Mouse (Mus musculus): ENCODE measurements around the gene Prr13. TPM values are rescaled to one million over a fixed set of nuclear protein-coding genes. Genes with fewer than 3 reads are reported as not detected.

The Prr13 gene
- polyA plus RNA-seq, 1 experiment from 2014 or later, result 95.9 TPM

- no peak overlapping the region for H3K27ac ChIP-seq (replicated peaks; ENCODE audit: low read depth, low read length)
- H3K4me3 ChIP-seq (ENCODE audit: low read depth, low read length), result no peak overlapping the region
- no peaks in the 10 kb centered on the region for H3K27me3 ChIP-seq (replicated peaks; ENCODE audit: control insufficient read depth, insufficient read depth, low read length)
- 36% methylated on average over 6 of the region's 6 CpGs for whole genome bisulfite sequencing
- no peak overlapping the region for H3K9ac ChIP-seq (ENCODE audit: low read depth, low read length)
- DNase-seq (ENCODE audit: low spot score) (peak; percentile 12), ATAC-seq (ENCODE audit: low read depth) (no peak)
- no peaks in the 10 kb centered on the region for H3K9me3 ChIP-seq (ENCODE audit: control insufficient read depth, low read length)
- no peaks in the 10 kb centered on the region for H3K4me1 ChIP-seq (ENCODE audit: control insufficient read depth, insufficient read depth, low read length)
- no peaks in the 10 kb centered on the region for H3K36me3 ChIP-seq (ENCODE audit: control insufficient read depth, insufficient read depth, low read length)
- H3K4me2 ChIP-seq (ENCODE audit: low read depth, low read length), result no peak overlapping the region
These were observed 2.8 kb upstream of the Prr13 start for GRCm38 (mm10) chr15:102455993-102456392.

- Histone ChIP-seq H3K9me3 (ENCODE audit: control insufficient read depth, low read length) (no peaks in the 10 kb centered on the region), H3K36me3 (ENCODE audit: control insufficient read depth, insufficient read depth, low read length) (0 out of 2 replicates have a peak, but pooled peaks cover 1% of the 10 kb centered on the region), H3K4me1 (ENCODE audit: control insufficient read depth, insufficient read depth, low read length) (no peaks in the 10 kb centered on the region), H3K27ac (replicated peaks; ENCODE audit: low read depth, low read length) (no peak overlapping the region), H3K4me2 (ENCODE audit: low read depth, low read length) (peak overlapping the region; percentile 49), H3K27me3 (replicated peaks; ENCODE audit: control insufficient read depth, insufficient read depth, low read length) (no peaks in the 10 kb centered on the region), H3K4me3 (ENCODE audit: low read depth, low read length) (peak overlapping the region; percentile 39; the same call in 1 of the 2 replicates), H3K9ac (ENCODE audit: low read depth, low read length) (peak overlapping the region; percentile 51; the same call in 1 of the 2 replicates)
- DNase-seq (ENCODE audit: low spot score) (no peak), ATAC-seq (ENCODE audit: low read depth) (no peak)
- 68% methylated on average over 5 of the region's 5 CpGs for WGBS
These were observed 635 bp upstream of the Prr13 start for GRCm38 (mm10) chr15:102458050-102458736.

GRCm38 (mm10) chr15:102459381-102459780 is 553 bp downstream of the Prr13 start:
- Histone ChIP-seq H3K36me3 (ENCODE audit: control insufficient read depth, insufficient read depth, low read length) (0 out of 2 replicates have a peak, but pooled peaks cover 4% of the 10 kb centered on the region), H3K4me1 (ENCODE audit: control insufficient read depth, insufficient read depth, low read length) (no peaks in the 10 kb centered on the region), H3K9ac (ENCODE audit: low read depth, low read length) (peak overlapping the region; percentile 51), H3K27me3 (replicated peaks; ENCODE audit: control insufficient read depth, insufficient read depth, low read length) (no peaks in the 10 kb centered on the region), H3K4me2 (ENCODE audit: low read depth, low read length) (peak overlapping the region; percentile 49), H3K9me3 (ENCODE audit: control insufficient read depth, low read length) (no peaks in the 10 kb centered on the region), H3K4me3 (ENCODE audit: low read depth, low read length) (peak overlapping the region; percentile 39), H3K27ac (replicated peaks; ENCODE audit: low read depth, low read length) (no peak overlapping the region)
- DNase-seq (ENCODE audit: low spot score) (no peak), ATAC-seq (ENCODE audit: low read depth) (no peak)
- WGBS, result 29% methylated on average over 6 of the region's 6 CpGs

GRCm38 (mm10) chr15:102459847-102460246 is 1.0 kb downstream of the Prr13 start:
- Histone ChIP-seq H3K4me3 (ENCODE audit: low read depth, low read length) (peak overlapping the region; percentile 39; the same call in 1 of the 2 replicates), H3K4me2 (ENCODE audit: low read depth, low read length) (peak overlapping the region; percentile 49), H3K9ac (ENCODE audit: low read depth, low read length) (no peak overlapping the region), H3K9me3 (ENCODE audit: control insufficient read depth, low read length) (no peaks in the 10 kb centered on the region), H3K27me3 (replicated peaks; ENCODE audit: control insufficient read depth, insufficient read depth, low read length) (no peaks in the 10 kb centered on the region), H3K36me3 (ENCODE audit: control insufficient read depth, insufficient read depth, low read length) (0 out of 2 replicates have a peak, but pooled peaks cover 4% of the 10 kb centered on the region), H3K27ac (replicated peaks; ENCODE audit: low read depth, low read length) (no peak overlapping the region), H3K4me1 (ENCODE audit: control insufficient read depth, insufficient read depth, low read length) (no peaks in the 10 kb centered on the region)
- no peak for ATAC-seq (ENCODE audit: low read depth)
- 65% methylated on average over 5 of the region's 5 CpGs for whole genome bisulfite sequencing
- no peak for DNase-seq (ENCODE audit: low spot score)

- H3K4me3 ChIP-seq (ENCODE audit: low read depth, low read length), result no peak overlapping the region
- H3K9ac ChIP-seq (ENCODE audit: low read depth, low read length), result no peak overlapping the region
- H3K27ac ChIP-seq (replicated peaks; ENCODE audit: low read depth, low read length), result no peak overlapping the region
- H3K4me1 ChIP-seq (ENCODE audit: control insufficient read depth, insufficient read depth, low read length), result no peaks in the 10 kb centered on the region
- 77% methylated on average over 12 of the region's 12 CpGs for WGBS
- H3K9me3 ChIP-seq (ENCODE audit: control insufficient read depth, low read length), result no peaks in the 10 kb centered on the region
- no peak for ATAC-seq (ENCODE audit: low read depth)
- no peaks in the 10 kb centered on the region for H3K27me3 ChIP-seq (replicated peaks; ENCODE audit: control insufficient read depth, insufficient read depth, low read length)
- no peak for DNase-seq (ENCODE audit: low spot score)
- H3K4me2 ChIP-seq (ENCODE audit: low read depth, low read length), result peak overlapping the region; percentile 1; the same call in 1 of the 2 replicates
- H3K36me3 ChIP-seq (ENCODE audit: control insufficient read depth, insufficient read depth, low read length), result 0 out of 2 replicates have a peak, but pooled peaks cover 4% of the 10 kb centered on the region
These were observed 1.6 kb downstream of the Prr13 start for GRCm38 (mm10) chr15:102460409-102460808.

GRCm38 (mm10) chr15:102460971-102461370 is 2.1 kb downstream of the Prr13 start:
- 0 out of 2 replicates have a peak, but pooled peaks cover 4% of the 10 kb centered on the region for H3K36me3 ChIP-seq (ENCODE audit: control insufficient read depth, insufficient read depth, low read length)
- no peak overlapping the region for H3K9ac ChIP-seq (ENCODE audit: low read depth, low read length)
- H3K4me1 ChIP-seq (ENCODE audit: control insufficient read depth, insufficient read depth, low read length), result no peaks in the 10 kb centered on the region
- H3K9me3 ChIP-seq (ENCODE audit: control insufficient read depth, low read length), result no peaks in the 10 kb centered on the region
- WGBS, result 51% methylated on average over 4 of the region's 4 CpGs
- H3K4me3 ChIP-seq (ENCODE audit: low read depth, low read length), result no peak overlapping the region
- no peak for DNase-seq (ENCODE audit: low spot score)
- 0 out of 2 replicates have a peak overlapping the region, but pooled peaks have one; percentile 1 for H3K4me2 ChIP-seq (ENCODE audit: low read depth, low read length)
- ATAC-seq (ENCODE audit: low read depth), result no peak
- H3K27me3 ChIP-seq (replicated peaks; ENCODE audit: control insufficient read depth, insufficient read depth, low read length), result no peaks in the 10 kb centered on the region
- H3K27ac ChIP-seq (replicated peaks; ENCODE audit: low read depth, low read length), result no peak overlapping the region

- WGBS, result 79% methylated on average over 9 of the region's 9 CpGs
- H3K9me3 ChIP-seq (ENCODE audit: control insufficient read depth, low read length), result no peaks in the 10 kb centered on the region
These were observed 2.7 kb downstream of the Prr13 start for GRCm38 (mm10) chr15:102461430-102462075.

GRCm38 (mm10) chr15:102463666-102464065 is 4.8 kb downstream of the Prr13 start:
- Histone ChIP-seq H3K9ac (ENCODE audit: low read depth, low read length) (no peak overlapping the region), H3K27me3 (replicated peaks; ENCODE audit: control insufficient read depth, insufficient read depth, low read length) (no peaks in the 10 kb centered on the region), H3K27ac (replicated peaks; ENCODE audit: low read depth, low read length) (no peak overlapping the region), H3K4me1 (ENCODE audit: control insufficient read depth, insufficient read depth, low read length) (no peaks in the 10 kb centered on the region), H3K9me3 (ENCODE audit: control insufficient read depth, low read length) (no peaks in the 10 kb centered on the region), H3K4me3 (ENCODE audit: low read depth, low read length) (no peak overlapping the region), H3K36me3 (ENCODE audit: control insufficient read depth, insufficient read depth, low read length) (0 out of 2 replicates have a peak, but pooled peaks cover 4% of the 10 kb centered on the region), H3K4me2 (ENCODE audit: low read depth, low read length) (no peak overlapping the region)
- no peak for DNase-seq (ENCODE audit: low spot score)
- no peak for ATAC-seq (ENCODE audit: low read depth)

More at GRCm38 (mm10) chr15:102461430-102462075, 2.7 kb downstream of the Prr13 start:
- Histone ChIP-seq H3K4me3 (ENCODE audit: low read depth, low read length) (no peak overlapping the region), H3K4me2 (ENCODE audit: low read depth, low read length) (no peak overlapping the region), H3K36me3 (ENCODE audit: control insufficient read depth, insufficient read depth, low read length) (0 out of 2 replicates have a peak, but pooled peaks cover 4% of the 10 kb centered on the region), H3K9ac (ENCODE audit: low read depth, low read length) (no peak overlapping the region), H3K27ac (replicated peaks; ENCODE audit: low read depth, low read length) (no peak overlapping the region), H3K4me1 (ENCODE audit: control insufficient read depth, insufficient read depth, low read length) (no peaks in the 10 kb centered on the region), H3K27me3 (replicated peaks; ENCODE audit: control insufficient read depth, insufficient read depth, low read length) (no peaks in the 10 kb centered on the region)
- ATAC-seq (ENCODE audit: low read depth), result no peak
- DNase-seq (ENCODE audit: low spot score), result no peak
